Mouse (Mus musculus) heart, postnatal 0 days (tissue): ENCODE measurements around the gene Galnt6.

ENCODE experiments used
- CTCF ChIP-seq: IDR thresholded peaks from 2 replicates; pipeline ENCODE4 v1.5.1; 2016; ENCODE audit warnings: antibody characterized with exemption, control low read depth, low read depth
- EP300 ChIP-seq: IDR thresholded peaks from 2 replicates; pipeline ENCODE4 v1.6.1; 2016; ENCODE audit warnings: antibody characterized with exemption, low read depth

GRCm38 (mm10) chr15:100685849-100686248, 43.3 kb downstream of the Galnt6 start:
- TF ChIP-seq CTCF (no peak), EP300 (no peak)
